Mouse (Mus musculus): Measurements from ENCODE around the gene Ube4a. TPM values are rescaled to one million over a fixed set of nuclear protein-coding genes. Genes with fewer than 3 reads are reported as not detected.
A peak's percentile ranks its signal among the peaks of the same experiment; 100 is the strongest.

Gene Ube4a
- polyA plus RNA-seq, 1 experiment from 2014 or later, result 28.4 TPM

- H3K4me2 ChIP-seq, result peak overlapping the region; percentile 57
- peak overlapping the region; percentile 94 for H3K27ac ChIP-seq
- WGBS, result under 1% methylated on average over 8 of the region's 8 CpGs
- no peaks in the 10 kb centered on the region for H3K27me3 ChIP-seq (replicated peaks)
- H3K9ac ChIP-seq, result peak overlapping the region; percentile 37; the same call in 1 of the 2 replicates
- no peaks in the 10 kb centered on the region for H3K36me3 ChIP-seq
- H3K4me1 ChIP-seq, result peaks cover 5% of the 10 kb centered on the region; the same call in 1 of the 2 replicates
- no peaks in the 10 kb centered on the region for H3K9me3 ChIP-seq
- peak; percentile 84 for ATAC-seq (ENCODE audit: insufficient read depth, low FRiP score, low read depth)
- peak overlapping the region; percentile 98 for H3K4me3 ChIP-seq (replicated peaks)
Measured at GRCm38 (mm10) chr9:44921123-44921468, 44.3 kb downstream of the Ube4a start.

DNA sequence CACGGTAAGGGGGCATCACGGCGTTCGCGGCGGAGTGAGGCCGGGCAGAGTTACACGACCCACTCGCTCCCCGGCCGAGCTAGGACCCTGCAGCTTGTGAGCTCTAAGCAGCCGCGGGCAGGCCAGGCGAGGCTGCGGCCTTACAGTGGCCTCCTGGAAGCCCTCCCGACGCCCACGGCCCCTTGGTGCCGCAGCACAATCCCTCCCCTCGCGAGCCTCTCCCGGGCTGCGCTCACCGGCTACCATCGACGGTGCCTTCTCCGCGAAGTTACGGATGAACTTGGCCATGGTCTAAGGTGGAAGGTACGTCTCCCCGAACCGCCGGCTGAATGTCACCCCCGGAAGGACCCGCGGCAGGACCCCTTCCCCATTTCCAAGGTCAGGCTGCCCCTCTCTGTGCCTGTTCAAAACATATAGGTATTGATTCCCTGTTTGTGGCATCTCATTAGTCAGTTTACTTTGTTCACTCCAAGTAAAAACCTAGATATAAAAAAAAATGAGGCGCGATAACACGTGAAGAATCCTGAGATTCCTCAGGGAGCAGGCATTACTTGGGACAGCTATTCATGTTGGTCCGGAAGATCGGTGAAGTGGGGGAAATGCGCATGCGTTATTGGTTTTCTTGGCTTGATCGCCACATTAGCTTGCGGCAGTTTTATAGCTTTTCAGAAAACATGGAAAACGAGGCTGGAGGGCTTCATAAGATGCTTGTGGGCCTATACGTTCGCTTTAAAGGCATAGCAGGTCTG lies 44.9 kb downstream of the Ube4a start, which contains the start of gene Atp5l:
TSS of gene Atp5l (minus strand) at position 369 of the 749 bp plus-strand sequence.
- peaks cover 5% of the 10 kb centered on the region; the same call in 1 of the 2 replicates for H3K4me1 ChIP-seq
- H3K9ac ChIP-seq, result peak within 1 kb of the TSS; percentile 87
- WGBS, result under 1% methylated on average over 48 of the region's 48 CpGs
- peak within 1 kb of the TSS; percentile 57 for H3K4me2 ChIP-seq
- H3K27me3 ChIP-seq (replicated peaks), result no peaks in the 10 kb centered on the region
- H3K27ac ChIP-seq, result peak within 1 kb of the TSS; percentile 94
- ATAC-seq (ENCODE audit: insufficient read depth, low FRiP score, low read depth), result peak; percentile 84
- no peaks in the 10 kb centered on the region for H3K36me3 ChIP-seq
- peak within 1 kb of the TSS; percentile 98 for H3K4me3 ChIP-seq (replicated peaks)
- H3K9me3 ChIP-seq, result no peaks in the 10 kb centered on the region

- Histone ChIP-seq H3K4me3 (replicated peaks) (peak overlapping the region; percentile 98), H3K9ac (peak overlapping the region; percentile 87; the same call in 1 of the 2 replicates), H3K36me3 (no peaks in the 10 kb centered on the region), H3K27me3 (replicated peaks) (no peaks in the 10 kb centered on the region), H3K4me2 (peak overlapping the region; percentile 57), H3K4me1 (peaks cover 5% of the 10 kb centered on the region; the same call in 1 of the 2 replicates), H3K9me3 (no peaks in the 10 kb centered on the region), H3K27ac (no peak overlapping the region)
- 32% methylated on average over 2 of the region's 2 CpGs for WGBS
- ATAC-seq (ENCODE audit: insufficient read depth, low FRiP score, low read depth), result no peak
Measured at GRCm38 (mm10) chr9:44919606-44920005, 45.8 kb downstream of the Ube4a start.

GRCm38 (mm10) chr9:44916196-44916595 lies 49.2 kb downstream of the Ube4a start:
- Histone ChIP-seq H3K27me3 (replicated peaks) (no peaks in the 10 kb centered on the region), H3K9me3 (no peaks in the 10 kb centered on the region), H3K4me1 (peaks cover 5% of the 10 kb centered on the region; the same call in 1 of the 2 replicates), H3K4me3 (replicated peaks) (no peak overlapping the region), H3K4me2 (no peak overlapping the region), H3K9ac (no peak overlapping the region), H3K27ac (no peak overlapping the region), H3K36me3 (peaks cover 16% of the 10 kb centered on the region)
- ATAC-seq (ENCODE audit: insufficient read depth, low FRiP score, low read depth), result no peak
- 47% methylated on average over 1 of the region's 1 CpGs for WGBS

DNA sequence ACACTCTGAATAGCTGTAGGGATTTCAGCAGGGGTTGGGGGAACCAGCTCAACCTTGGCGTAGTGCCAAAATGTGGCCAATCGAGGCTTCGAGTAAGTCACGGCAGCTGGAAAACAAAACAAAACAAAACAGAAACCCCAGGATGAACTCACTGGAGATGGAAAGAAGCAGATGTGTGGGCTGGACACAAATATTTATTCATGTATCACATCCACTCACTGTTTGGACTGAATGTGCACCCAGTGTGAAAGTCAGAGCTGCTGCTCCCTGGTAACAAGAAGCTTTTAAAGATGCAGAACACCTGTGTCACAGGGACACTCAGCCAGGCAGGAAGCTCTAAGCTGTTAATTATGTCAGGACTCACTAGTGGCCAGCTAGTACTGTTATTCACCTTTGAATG lies 50.7 kb downstream of the Ube4a start:
- 31% methylated on average over 4 of the region's 4 CpGs for WGBS
- no peak for ATAC-seq (ENCODE audit: insufficient read depth, low FRiP score, low read depth)
- Histone ChIP-seq H3K4me1 (peaks cover 5% of the 10 kb centered on the region; the same call in 1 of the 2 replicates), H3K4me2 (no peak overlapping the region), H3K9me3 (no peaks in the 10 kb centered on the region), H3K27ac (no peak overlapping the region), H3K27me3 (replicated peaks) (no peaks in the 10 kb centered on the region), H3K4me3 (replicated peaks) (no peak overlapping the region), H3K36me3 (peaks cover 22% of the 10 kb centered on the region), H3K9ac (no peak overlapping the region)

- H3K4me2 ChIP-seq, result no peak overlapping the region
- no peaks in the 10 kb centered on the region for H3K4me1 ChIP-seq
- peaks cover 22% of the 10 kb centered on the region for H3K36me3 ChIP-seq
- H3K9me3 ChIP-seq, result no peaks in the 10 kb centered on the region
- no peaks in the 10 kb centered on the region for H3K27me3 ChIP-seq (replicated peaks)
- H3K4me3 ChIP-seq (replicated peaks), result no peak overlapping the region
- WGBS, result 91% methylated on average over 4 of the region's 4 CpGs
- no peak for ATAC-seq (ENCODE audit: insufficient read depth, low FRiP score, low read depth)
- no peak overlapping the region for H3K27ac ChIP-seq
- no peak overlapping the region for H3K9ac ChIP-seq
Measured at GRCm38 (mm10) chr9:44911365-44911764, 54.0 kb downstream of the Ube4a start.

DNA sequence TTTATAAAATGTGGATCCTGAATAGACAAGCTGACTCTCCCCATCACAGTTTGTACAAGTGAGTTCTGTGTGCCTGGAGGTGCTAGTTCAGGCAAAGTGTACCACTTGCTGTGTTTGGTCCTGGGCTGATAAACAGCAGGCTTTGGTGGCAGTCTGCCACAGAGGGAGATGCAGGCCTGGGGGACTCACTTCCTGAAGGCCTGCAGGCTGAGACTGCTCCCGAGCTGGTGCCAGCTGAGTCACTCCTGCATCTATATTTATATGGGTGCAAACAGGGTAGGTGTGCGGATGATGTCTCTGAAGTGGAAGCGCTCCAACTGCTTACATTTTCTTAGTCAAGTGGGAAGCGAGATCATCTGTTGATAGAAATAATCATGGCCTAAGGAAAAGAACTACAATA lies 59.8 kb downstream of the Ube4a start:
- no peak overlapping the region for H3K4me3 ChIP-seq (replicated peaks)
- no peak overlapping the region for H3K4me2 ChIP-seq
- H3K9ac ChIP-seq, result no peak overlapping the region
- H3K4me1 ChIP-seq, result no peaks in the 10 kb centered on the region
- 69% methylated on average over 4 of the region's 4 CpGs for WGBS
- H3K27ac ChIP-seq, result no peak overlapping the region
- H3K27me3 ChIP-seq (replicated peaks), result no peaks in the 10 kb centered on the region
- peaks cover 3% of the 10 kb centered on the region; the same call in 1 of the 2 replicates for H3K36me3 ChIP-seq
- ATAC-seq (ENCODE audit: insufficient read depth, low FRiP score, low read depth), result no peak
- no peaks in the 10 kb centered on the region for H3K9me3 ChIP-seq

DNA sequence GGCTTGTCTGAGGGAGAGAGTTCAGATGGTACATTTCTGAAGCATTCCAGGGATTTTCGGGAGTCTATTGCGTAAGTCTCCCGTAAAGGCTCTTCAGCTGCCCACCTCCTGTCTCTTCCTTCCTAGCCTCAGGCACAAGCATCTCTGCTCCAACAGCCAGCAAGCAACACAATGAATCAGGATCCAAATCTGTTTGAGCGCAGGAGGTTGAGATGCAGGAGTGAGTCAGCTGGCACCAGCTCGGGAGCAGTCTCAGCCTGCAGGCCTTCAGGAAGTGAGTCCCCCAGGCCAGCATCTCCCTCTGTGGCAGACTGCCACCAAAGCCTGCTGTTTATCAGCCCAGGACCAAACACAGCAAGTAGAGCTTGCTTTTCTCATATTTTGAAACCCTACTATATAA lies 60.4 kb downstream of the Ube4a start:
- 0 out of 2 replicates have a peak overlapping the region, but pooled peaks have one; percentile 48 for H3K27ac ChIP-seq
- no peak for ATAC-seq (ENCODE audit: insufficient read depth, low FRiP score, low read depth)
- no peaks in the 10 kb centered on the region for H3K27me3 ChIP-seq (replicated peaks)
- 54% methylated on average over 5 of the region's 5 CpGs for WGBS
- no peaks in the 10 kb centered on the region for H3K9me3 ChIP-seq
- H3K4me3 ChIP-seq (replicated peaks), result no peak overlapping the region
- no peaks in the 10 kb centered on the region for H3K36me3 ChIP-seq
- no peaks in the 10 kb centered on the region for H3K4me1 ChIP-seq
- H3K9ac ChIP-seq, result no peak overlapping the region
- H3K4me2 ChIP-seq, result no peak overlapping the region

- no peak overlapping the region for H3K4me3 ChIP-seq (replicated peaks)
- H3K4me1 ChIP-seq, result no peaks in the 10 kb centered on the region
- no peak overlapping the region for H3K9ac ChIP-seq
- H3K27ac ChIP-seq, result no peak overlapping the region
- H3K4me2 ChIP-seq, result no peak overlapping the region
- WGBS, result 80% methylated on average over 4 of the region's 4 CpGs
- no peaks in the 10 kb centered on the region for H3K27me3 ChIP-seq (replicated peaks)
- H3K36me3 ChIP-seq, result no peaks in the 10 kb centered on the region
- ATAC-seq (ENCODE audit: insufficient read depth, low FRiP score, low read depth), result no peak
- no peaks in the 10 kb centered on the region for H3K9me3 ChIP-seq
Measured at GRCm38 (mm10) chr9:44903856-44904255, 61.5 kb downstream of the Ube4a start.

- no peak for ATAC-seq (ENCODE audit: insufficient read depth, low FRiP score, low read depth)
- 64% methylated on average over 4 of the region's 4 CpGs for WGBS
Measured at GRCm38 (mm10) chr9:44900402-44900801, 65.0 kb downstream of the Ube4a start.

DNA sequence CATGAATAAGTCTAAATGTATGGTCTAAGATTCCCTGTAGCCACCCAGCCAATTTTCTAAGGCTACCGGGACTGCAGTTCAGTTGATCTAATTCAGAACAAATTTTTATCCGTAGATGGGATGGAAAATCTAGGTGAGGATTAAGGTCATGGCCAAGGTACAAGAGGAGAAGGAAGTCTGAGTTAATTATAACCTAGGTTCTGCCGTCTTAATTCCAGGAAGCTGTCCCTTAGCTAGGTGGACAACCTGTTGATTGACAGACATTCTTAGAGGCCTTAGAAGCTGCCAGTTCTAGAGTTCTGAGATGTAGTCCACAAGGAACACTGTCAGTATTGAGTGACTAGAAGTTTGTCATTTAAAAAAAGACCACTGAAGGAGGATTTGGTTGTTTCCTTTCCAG lies 65.7 kb downstream of the Ube4a start:
- Histone ChIP-seq H3K27me3 (replicated peaks) (no peaks in the 10 kb centered on the region), H3K4me1 (no peaks in the 10 kb centered on the region), H3K36me3 (no peaks in the 10 kb centered on the region), H3K27ac (no peak overlapping the region), H3K9ac (no peak overlapping the region), H3K4me3 (replicated peaks) (no peak overlapping the region), H3K9me3 (no peaks in the 10 kb centered on the region), H3K4me2 (no peak overlapping the region)
- no peak for ATAC-seq (ENCODE audit: insufficient read depth, low FRiP score, low read depth)
- 62% methylated on average over 3 of the region's 3 CpGs for WGBS

More at GRCm38 (mm10) chr9:44900402-44900801, 65.0 kb downstream of the Ube4a start:
- Histone ChIP-seq H3K27me3 (replicated peaks) (no peaks in the 10 kb centered on the region), H3K27ac (no peak overlapping the region), H3K9ac (no peak overlapping the region), H3K4me3 (replicated peaks) (no peak overlapping the region), H3K36me3 (no peaks in the 10 kb centered on the region), H3K4me2 (no peak overlapping the region), H3K4me1 (no peaks in the 10 kb centered on the region), H3K9me3 (no peaks in the 10 kb centered on the region)

- H3K36me3 ChIP-seq, result no peaks in the 10 kb centered on the region
- H3K4me2 ChIP-seq, result no peak overlapping the region
- no peaks in the 10 kb centered on the region for H3K9me3 ChIP-seq
- 58% methylated on average over 4 of the region's 4 CpGs for WGBS
- H3K4me3 ChIP-seq (replicated peaks), result no peak overlapping the region
- H3K27me3 ChIP-seq (replicated peaks), result no peaks in the 10 kb centered on the region
- H3K27ac ChIP-seq, result no peak overlapping the region
- no peaks in the 10 kb centered on the region for H3K4me1 ChIP-seq
- no peak for ATAC-seq (ENCODE audit: insufficient read depth, low FRiP score, low read depth)
- no peak overlapping the region for H3K9ac ChIP-seq
Measured at GRCm38 (mm10) chr9:44897024-44897423, 68.4 kb downstream of the Ube4a start.
